Mouse (Mus musculus) hindbrain, embryonic 15.5 days (tissue): ENCODE measurements around the gene Gm49027. TPM values are rescaled to one million over a fixed set of nuclear protein-coding genes. Genes with fewer than 3 reads are reported as not detected.
A peak's percentile ranks its signal among the peaks of the same experiment; 100 is the strongest.
"Not testable (repeated sequence)": the region's sequence is repeated elsewhere in the genome, so short reads cannot be mapped to it uniquely, and the experiment has no call there.

ENCODE experiments used
- ATAC-seq: fragments of 200-750 bp; cut with Nextera tagmentation; 2 replicates; pipeline ENCODE4 v1.8.0; 2017; ENCODE audit warnings: low read depth, moderate number of reproducible peaks, moderate TSS enrichment; ENCODE audit not compliant: low FRiP score
- H3K27ac ChIP-seq: fragments of 300-500 bp; sonication (generic); replicated peaks from 2 replicates; pipeline ENCODE4 v1.5.1; 2015; ENCODE audit warnings: mild to moderate bottlenecking, inconsistent platforms
- H3K27me3 ChIP-seq: fragments of 300-500 bp; sonication (generic); 2 replicates; pipeline ENCODE4 v1.6.1; 2015; ENCODE audit warnings: control low read depth, inconsistent platforms
- H3K36me3 ChIP-seq: fragments of 300-500 bp; sonication (generic); 2 replicates; pipeline ENCODE4 v1.6.1; 2015; ENCODE audit warnings: control low read depth, inconsistent platforms
- H3K4me1 ChIP-seq: fragments of 300-500 bp; sonication (generic); replicated peaks from 2 replicates; pipeline ENCODE4 v1.6.1; 2015; ENCODE audit warnings: control low read depth, inconsistent platforms
- H3K4me2 ChIP-seq: fragments of 300-500 bp; sonication (generic); 2 replicates; pipeline ENCODE4 v1.6.1; 2015; ENCODE audit warnings: moderate library complexity, mild to moderate bottlenecking, inconsistent platforms
- H3K4me3 ChIP-seq: fragments of 300-500 bp; sonication (generic); 2 replicates; pipeline ENCODE4 v1.5.1; 2015; ENCODE audit warnings: mild to moderate bottlenecking, inconsistent platforms
- H3K9ac ChIP-seq: fragments of 300-500 bp; sonication (generic); 2 replicates; pipeline ENCODE4 v1.6.1; 2015; ENCODE audit warnings: inconsistent platforms
- H3K9me3 ChIP-seq: fragments of 300-500 bp; sonication (generic); 2 replicates; pipeline ENCODE4 v1.6.1; 2016; ENCODE audit warnings: control low read depth, inconsistent platforms
- WGBS: fragments of 180-500 bp; shearing (Covaris S2); methylation state at CpG from one replicate; pipeline ENCODE4 v1.1.7; 2015; 5-methylcytosine and 5-hydroxymethylcytosine counted together
- polyA plus RNA-seq: library from polyadenylated mRNA; unstranded; fragments of >200 nt; fragmentation: Nextera tagmentation; extraction: Ambion mirVana; gene quantifications from 2 replicates; pipeline ENCODE4 v1.2.1, GENCODE M21; 2015

Gene Gm49027
- polyA plus RNA-seq, 1 experiment from 2014 or later, result 1.6 TPM

DNA sequence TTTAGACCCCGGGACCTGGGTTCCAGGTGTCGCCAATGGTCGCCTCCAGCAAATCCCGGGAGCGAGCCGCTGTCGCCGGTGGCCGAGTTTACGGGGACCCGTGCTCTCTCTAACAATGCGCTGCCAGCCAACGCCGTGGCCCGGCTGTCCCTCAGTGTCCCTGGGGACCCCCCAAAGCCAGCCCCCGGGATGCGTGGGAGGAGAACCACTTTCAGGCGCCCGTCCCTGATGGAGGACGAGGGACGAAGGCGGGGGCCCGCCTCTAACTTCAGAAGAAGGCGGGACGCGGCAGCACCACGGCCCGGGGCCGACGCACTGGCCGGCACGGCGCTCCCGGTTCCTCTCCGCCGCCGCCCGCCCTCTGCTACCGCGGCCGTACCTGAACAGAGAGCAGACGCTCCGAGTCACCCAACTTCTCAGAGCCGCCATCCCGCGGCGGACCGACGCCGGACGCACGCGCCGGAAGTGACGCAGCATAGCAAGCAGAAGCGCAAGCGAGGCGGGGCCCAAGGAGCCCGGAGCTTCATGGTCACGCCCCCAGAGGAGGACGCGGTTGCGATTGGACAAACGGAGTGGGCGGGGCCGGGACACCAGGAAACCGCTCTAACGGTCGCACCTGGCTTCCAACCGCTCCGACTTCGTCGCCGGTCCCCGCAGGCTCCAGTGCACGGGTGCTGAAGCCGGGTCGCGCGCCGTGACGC, 1.4 kb downstream of the Gm49027 start, which contains the start of gene Diablo:
Gene Diablo, minus strand, starts transcription at position 485 of the 701 bp plus-strand sequence.
- Histone ChIP-seq H3K9me3 (no peaks in the 10 kb centered on the region), H3K36me3 (0 out of 2 replicates have a peak, but pooled peaks cover 7% of the 10 kb centered on the region), H3K9ac (peak within 1 kb of the TSS; percentile 74), H3K4me2 (peak within 1 kb of the TSS; percentile 77), H3K27ac (peak within 1 kb of the TSS; percentile 79), H3K4me1 (peaks cover 27% of the 10 kb centered on the region), H3K4me3 (peak within 1 kb of the TSS; percentile 81), H3K27me3 (no peaks in the 10 kb centered on the region)
- peak; percentile 98 for ATAC-seq
- WGBS, result under 1% methylated on average over 76 of the region's 82 CpGs

DNA sequence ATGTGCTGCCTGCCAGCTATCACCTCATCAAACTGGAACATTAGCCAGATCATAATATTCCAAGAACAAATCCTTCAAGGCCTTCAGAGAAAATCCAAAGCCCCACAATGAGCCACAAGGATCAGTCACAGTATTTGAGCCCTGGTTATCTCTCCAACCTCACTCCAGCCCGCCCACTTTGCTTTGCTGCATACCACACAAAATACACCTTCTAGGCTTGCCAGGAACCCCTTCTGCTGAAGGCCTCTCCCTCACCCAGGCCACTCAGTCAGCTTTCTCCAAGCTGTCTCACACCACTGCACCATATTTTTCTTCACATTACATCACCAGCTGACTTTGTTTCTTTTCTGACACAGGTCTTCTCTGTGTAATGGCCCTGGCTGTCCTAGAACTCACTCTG, 3.1 kb downstream of the Gm49027 start:
- Histone ChIP-seq H3K27me3 (no peaks in the 10 kb centered on the region), H3K27ac (no peak overlapping the region), H3K9ac (no peak overlapping the region), H3K4me1 (peaks cover 27% of the 10 kb centered on the region), H3K4me3 (no peak overlapping the region), H3K9me3 (no peaks in the 10 kb centered on the region), H3K4me2 (no peak overlapping the region), H3K36me3 (peaks cover 14% of the 10 kb centered on the region)
- WGBS, result 96% methylated on average over 1 of the region's 1 CpGs
- ATAC-seq, result no peak

DNA sequence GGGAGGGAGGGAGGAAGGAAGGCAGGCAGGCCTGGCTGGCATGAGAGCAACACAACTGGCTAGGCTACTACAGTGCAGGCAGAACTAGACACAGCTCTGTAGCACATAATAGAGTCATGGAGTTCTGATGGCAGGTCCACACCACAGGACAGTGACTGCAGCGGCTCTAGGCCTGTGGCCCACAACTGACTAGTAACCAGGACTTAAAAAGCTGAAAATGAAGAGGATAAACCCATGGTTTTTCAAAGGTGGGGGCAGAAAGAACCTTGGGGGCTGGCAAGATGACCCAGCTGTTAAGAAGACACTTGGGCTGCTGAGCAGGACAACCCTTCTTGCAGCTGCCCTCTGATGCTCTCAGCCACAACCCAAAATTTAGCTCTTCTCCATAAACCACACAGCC, 3.7 kb downstream of the Gm49027 start:
- Histone ChIP-seq H3K4me3 (no peak overlapping the region), H3K27ac (no peak overlapping the region), H3K27me3 (no peaks in the 10 kb centered on the region), H3K9me3 (no peaks in the 10 kb centered on the region), H3K9ac (no peak overlapping the region), H3K4me1 (peaks cover 27% of the 10 kb centered on the region), H3K4me2 (no peak overlapping the region), H3K36me3 (peaks cover 17% of the 10 kb centered on the region)
- WGBS, result 88% methylated on average over 1 of the region's 1 CpGs
- no peak for ATAC-seq

- H3K36me3 ChIP-seq, result peaks cover 24% of the 10 kb centered on the region
- H3K4me1 ChIP-seq, result peaks cover 27% of the 10 kb centered on the region
- no peaks in the 10 kb centered on the region for H3K9me3 ChIP-seq
- H3K4me2 ChIP-seq, result no peak overlapping the region
- H3K9ac ChIP-seq, result no peak overlapping the region
- no peaks in the 10 kb centered on the region for H3K27me3 ChIP-seq
- 91% methylated on average over 9 of the region's 9 CpGs for WGBS
- no peak for ATAC-seq
- H3K27ac ChIP-seq, result no peak overlapping the region
- no peak overlapping the region for H3K4me3 ChIP-seq
These were observed 4.6 kb downstream of the Gm49027 start for GRCm38 (mm10) chr5:123520666-123521065.

DNA sequence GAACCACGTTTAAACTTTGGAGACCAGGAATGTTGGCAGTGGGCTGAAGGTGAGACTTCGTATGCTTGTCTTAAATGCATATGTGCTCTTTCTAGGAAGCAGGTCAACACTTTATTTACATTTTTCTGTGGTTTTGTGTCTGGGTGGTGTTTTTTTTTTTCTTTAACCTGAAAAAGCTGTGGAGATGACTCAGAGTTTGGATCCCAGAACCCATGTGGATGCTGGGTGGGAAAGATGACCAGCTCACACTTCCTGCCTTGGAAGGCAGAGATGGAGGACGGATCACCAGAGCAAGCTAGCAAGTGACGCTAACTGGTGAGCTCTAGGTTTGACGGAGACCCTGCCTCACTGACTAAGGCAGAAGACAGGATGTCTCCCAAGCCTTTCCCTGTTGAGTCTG, 10.4 kb downstream of the Gm49027 start:
- H3K4me2 ChIP-seq, result no peak overlapping the region

DNA sequence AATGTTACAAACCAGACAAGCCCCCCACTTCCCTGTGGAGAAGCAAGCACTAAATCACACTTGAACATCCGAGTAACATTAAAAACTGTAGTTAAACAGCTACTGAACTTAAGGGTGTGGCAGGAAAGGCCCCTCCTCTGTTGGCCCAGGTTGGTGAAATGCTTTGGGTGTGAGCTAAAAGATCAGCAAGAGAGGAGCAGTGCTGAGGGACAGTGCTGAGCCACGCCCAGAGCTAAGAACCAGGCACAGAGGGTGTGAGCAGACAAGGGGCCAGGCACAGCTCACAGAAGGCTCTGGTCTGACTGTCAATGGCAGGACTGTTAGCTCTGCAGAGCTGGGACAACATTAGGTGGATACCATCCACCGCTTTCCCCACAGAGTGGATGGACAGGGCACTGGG, 13.2 kb downstream of the Gm49027 start:
- H3K36me3 ChIP-seq, result peaks cover 25% of the 10 kb centered on the region
- no peak for ATAC-seq
- H3K4me2 ChIP-seq, result no peak overlapping the region
- H3K4me3 ChIP-seq, result no peak overlapping the region
- H3K27me3 ChIP-seq, result 0 out of 2 replicates have a peak, but pooled peaks cover 2% of the 10 kb centered on the region
- WGBS, result 71% methylated on average over 3 of the region's 3 CpGs
- H3K9ac ChIP-seq, result no peak overlapping the region
- no peak overlapping the region for H3K27ac ChIP-seq
- H3K4me1 ChIP-seq, result peaks cover 18% of the 10 kb centered on the region
- no peaks in the 10 kb centered on the region for H3K9me3 ChIP-seq

More for the DNA sequence above, 10.4 kb downstream of the Gm49027 start:
- no peak overlapping the region for H3K27ac ChIP-seq
- 92% methylated on average over 5 of the region's 5 CpGs for WGBS
- no peaks in the 10 kb centered on the region for H3K4me1 ChIP-seq
- H3K9me3 ChIP-seq, result no peaks in the 10 kb centered on the region
- no peak overlapping the region for H3K9ac ChIP-seq
- no peak overlapping the region for H3K4me3 ChIP-seq
- ATAC-seq, result no peak
- peaks cover 37% of the 10 kb centered on the region for H3K36me3 ChIP-seq
- no peaks in the 10 kb centered on the region for H3K27me3 ChIP-seq

DNA sequence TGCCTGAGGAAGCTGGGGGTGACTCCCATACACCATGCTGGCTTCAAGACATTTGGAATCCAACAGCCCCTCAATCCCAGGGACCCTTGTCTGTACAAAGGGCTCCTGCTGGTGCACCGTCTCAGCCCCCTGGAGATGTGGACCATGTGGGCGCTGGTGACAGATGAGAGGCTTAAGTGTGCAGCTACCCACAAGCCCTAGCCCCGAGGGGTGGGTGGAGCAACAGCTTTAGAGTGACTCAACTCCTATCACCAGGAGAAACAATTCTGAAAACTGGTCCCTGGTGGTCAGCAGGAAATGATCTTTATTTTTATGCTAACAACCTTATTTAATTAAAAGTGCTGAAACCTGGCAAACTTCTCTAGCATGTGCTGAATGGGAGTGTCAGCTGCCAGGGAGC, 13.9 kb downstream of the Gm49027 start:
- not testable (repeated sequence) for H3K4me3 ChIP-seq, H3K4me2 ChIP-seq, H3K9ac ChIP-seq, H3K27ac ChIP-seq, H3K9me3 ChIP-seq, ATAC-seq, H3K27me3 ChIP-seq
- WGBS, result 86% methylated on average over 3 of the region's 3 CpGs
- H3K4me1 ChIP-seq, result peaks cover 18% of the 10 kb centered on the region
- H3K36me3 ChIP-seq, result peaks cover 18% of the 10 kb centered on the region

GRCm38 (mm10) chr5:123510160-123510559, 15.1 kb downstream of the Gm49027 start, which contains the start of gene B3gnt4:
B3gnt4 (plus strand) TSS chr5:123510460.
- Histone ChIP-seq H3K9me3 (no peaks in the 10 kb centered on the region), H3K4me3 (no peak within 1 kb of the TSS), H3K27me3 (0 out of 2 replicates have a peak, but pooled peaks cover 3% of the 10 kb centered on the region), H3K4me1 (peaks cover 18% of the 10 kb centered on the region), H3K27ac (no peak within 1 kb of the TSS), H3K9ac (no peak within 1 kb of the TSS), H3K4me2 (peak within 1 kb of the TSS; percentile 86), H3K36me3 (peaks cover 10% of the 10 kb centered on the region; the same call in 1 of the 2 replicates)
- WGBS, result 88% methylated on average over 5 of the region's 5 CpGs
- no peak for ATAC-seq

GRCm38 (mm10) chr5:123508921-123509320, 16.4 kb downstream of the Gm49027 start:
- peak overlapping the region; percentile 51 for H3K4me3 ChIP-seq
- no peak overlapping the region for H3K27ac ChIP-seq
- H3K4me1 ChIP-seq, result peaks cover 18% of the 10 kb centered on the region
- H3K27me3 ChIP-seq, result 0 out of 2 replicates have a peak, but pooled peaks cover 3% of the 10 kb centered on the region
- 8% methylated on average over 12 of the region's 12 CpGs for WGBS
- H3K4me2 ChIP-seq, result peak overlapping the region; percentile 86
- H3K36me3 ChIP-seq, result peaks cover 10% of the 10 kb centered on the region; the same call in 1 of the 2 replicates
- H3K9ac ChIP-seq, result peak overlapping the region; percentile 37
- ATAC-seq, result no peak
- H3K9me3 ChIP-seq, result no peaks in the 10 kb centered on the region

GRCm38 (mm10) chr5:123507936-123508723, 17.2 kb downstream of the Gm49027 start:
- H3K9me3 ChIP-seq, result no peaks in the 10 kb centered on the region
- peak overlapping the region; percentile 50 for H3K27ac ChIP-seq
- H3K4me3 ChIP-seq, result peak overlapping the region; percentile 51
- H3K27me3 ChIP-seq, result 0 out of 2 replicates have a peak, but pooled peaks cover 3% of the 10 kb centered on the region
- H3K4me2 ChIP-seq, result peak overlapping the region; percentile 86
- peak; percentile 90 for ATAC-seq
- under 1% methylated on average over 58 of the region's 59 CpGs for WGBS
- peaks cover 10% of the 10 kb centered on the region; the same call in 1 of the 2 replicates for H3K36me3 ChIP-seq
- H3K9ac ChIP-seq, result peak overlapping the region; percentile 37
- H3K4me1 ChIP-seq, result peaks cover 18% of the 10 kb centered on the region

- Histone ChIP-seq H3K9ac (no peak overlapping the region), H3K4me1 (peaks cover 8% of the 10 kb centered on the region; the same call in 1 of the 2 replicates), H3K9me3 (no peaks in the 10 kb centered on the region), H3K27me3 (no peaks in the 10 kb centered on the region), H3K4me3 (no peak overlapping the region), H3K27ac (no peak overlapping the region), H3K36me3 (no peaks in the 10 kb centered on the region), H3K4me2 (no peak overlapping the region)
- 69% methylated on average over 4 of the region's 4 CpGs for WGBS
- ATAC-seq, result no peak
These were observed 23.3 kb downstream of the Gm49027 start for GRCm38 (mm10) chr5:123501973-123502372.

DNA sequence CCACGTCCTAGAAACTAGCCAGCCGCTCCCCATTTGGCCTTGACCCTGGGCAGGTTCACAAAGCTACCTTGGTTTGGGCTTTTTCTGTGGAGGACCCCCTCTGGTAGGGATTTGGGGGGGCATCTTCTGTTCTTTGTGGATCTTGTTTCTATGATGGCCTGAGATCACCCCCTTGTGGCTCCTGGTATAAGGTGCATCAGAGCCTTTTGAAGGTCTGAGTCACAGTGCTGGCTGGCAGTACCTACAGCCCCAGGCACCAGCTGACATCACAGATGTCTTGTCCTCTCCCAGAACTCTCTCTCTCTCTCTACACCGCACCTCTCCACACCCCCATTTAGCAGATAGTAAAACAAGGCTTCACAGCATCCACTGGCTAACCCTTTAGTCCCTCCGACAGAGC, 25.6 kb downstream of the Gm49027 start:
- Histone ChIP-seq H3K9ac (no peak overlapping the region), H3K9me3 (no peaks in the 10 kb centered on the region), H3K4me1 (peaks cover 8% of the 10 kb centered on the region; the same call in 1 of the 2 replicates), H3K27ac (no peak overlapping the region), H3K27me3 (no peaks in the 10 kb centered on the region), H3K36me3 (no peaks in the 10 kb centered on the region), H3K4me3 (no peak overlapping the region), H3K4me2 (no peak overlapping the region)
- 40% methylated on average over 4 of the region's 4 CpGs for WGBS
- ATAC-seq, result no peak; the same call in 1 of the 2 replicates
